Mouse (Mus musculus): ENCODE data around the gene Mpdu1.
A peak's percentile ranks its signal among the peaks of the same experiment; 100 is the strongest.

The Mpdu1 gene

GRCm38 (mm10) chr11:69692196-69692811 lies 29.9 kb upstream of the Mpdu1 start:
- no peak for DNase-seq (ENCODE audit: low spot score in 2 of 2)

- no peak for DNase-seq (ENCODE audit: low spot score in 2 of 2)
Measured at GRCm38 (mm10) chr11:69689891-69690290, 27.4 kb upstream of the Mpdu1 start.

GRCm38 (mm10) chr11:69687061-69687460 lies 24.6 kb upstream of the Mpdu1 start:
- DNase-seq (ENCODE audit: low spot score in 2 of 2): no peak

- peak; percentile 81 to 89 for DNase-seq (ENCODE audit: low spot score in 2 of 2)
Measured at GRCm38 (mm10) chr11:69686377-69686776, 23.9 kb upstream of the Mpdu1 start.

- peak; percentile 72 to 73 for DNase-seq (ENCODE audit: low spot score in 2 of 2)
Measured at GRCm38 (mm10) chr11:69685526-69686148, 23.2 kb upstream of the Mpdu1 start, which contains the start of gene Tnfsf13. Gene Tnfsf13 (minus strand): TSS chr11:69685784.

- no peak for DNase-seq (ENCODE audit: low spot score in 2 of 2)
Measured at GRCm38 (mm10) chr11:69684936-69685335, 22.5 kb upstream of the Mpdu1 start.

- DNase-seq (ENCODE audit: low spot score in 2 of 2): no peak
Measured at GRCm38 (mm10) chr11:69684128-69684745, 21.8 kb upstream of the Mpdu1 start.

- no peak for DNase-seq (ENCODE audit: low spot score in 2 of 2)
Measured at GRCm38 (mm10) chr11:69683576-69683975, 21.1 kb upstream of the Mpdu1 start.

GRCm38 (mm10) chr11:69682840-69683533 lies 20.5 kb upstream of the Mpdu1 start:
- peak; percentile 86 to 93 for DNase-seq (ENCODE audit: low spot score in 2 of 2)

- DNase-seq (ENCODE audit: low spot score in 2 of 2): no peak
Measured at GRCm38 (mm10) chr11:69682209-69682839, 19.9 kb upstream of the Mpdu1 start.

- DNase-seq (ENCODE audit: low spot score in 2 of 2): peak; percentile 95 to 97
Measured at GRCm38 (mm10) chr11:69681314-69682208, 19.1 kb upstream of the Mpdu1 start, which contains the start of gene Senp3. Gene Senp3 (minus strand): TSS chr11:69682084.

- no peak for DNase-seq (ENCODE audit: low spot score in 2 of 2)
Measured at GRCm38 (mm10) chr11:69680136-69680855, 17.9 kb upstream of the Mpdu1 start.

- DNase-seq (ENCODE audit: low spot score in 2 of 2): no peak
Measured at GRCm38 (mm10) chr11:69679144-69679543, 16.7 kb upstream of the Mpdu1 start.

- peak; percentile 100 for DNase-seq (ENCODE audit: low spot score in 2 of 2)
Measured at GRCm38 (mm10) chr11:69672211-69672706, 9.8 kb upstream of the Mpdu1 start, which contains the start of gene Eif4a1. Gene Eif4a1 (minus strand): TSS chr11:69672423.

- DNase-seq (ENCODE audit: low spot score in 2 of 2): no peak
Measured at GRCm38 (mm10) chr11:69671726-69672124, 9.3 kb upstream of the Mpdu1 start.

- peak; percentile 94 to 96 for DNase-seq (ENCODE audit: low spot score in 2 of 2)
Measured at GRCm38 (mm10) chr11:69670786-69671725, 8.6 kb upstream of the Mpdu1 start.

- no peak for DNase-seq (ENCODE audit: low spot score in 2 of 2)
Measured at GRCm38 (mm10) chr11:69666665-69667005, 4.2 kb upstream of the Mpdu1 start.

- DNase-seq (ENCODE audit: low spot score in 2 of 2): peak; percentile 41 to 63
Measured at GRCm38 (mm10) chr11:69665961-69666664, 3.7 kb upstream of the Mpdu1 start, which contains the start of gene Cd68. Gene Cd68 (minus strand): TSS chr11:69666153.

Data from urinary bladder, postnatal 4 days (tissue).